Mouse (Mus musculus) MN1 (cell line): ENCODE results near the gene Creb3.
"Not testable (repeated sequence)": the region's sequence is repeated elsewhere in the genome, so short reads cannot be mapped to it uniquely, and the experiment has no call there.

ENCODE experiments used
- DNase-seq: peaks from one replicate; pipeline ENCODE4 v3.0.0-alpha.2; 2016; ENCODE audit warnings: low spot score

Creb3 gene

DNA sequence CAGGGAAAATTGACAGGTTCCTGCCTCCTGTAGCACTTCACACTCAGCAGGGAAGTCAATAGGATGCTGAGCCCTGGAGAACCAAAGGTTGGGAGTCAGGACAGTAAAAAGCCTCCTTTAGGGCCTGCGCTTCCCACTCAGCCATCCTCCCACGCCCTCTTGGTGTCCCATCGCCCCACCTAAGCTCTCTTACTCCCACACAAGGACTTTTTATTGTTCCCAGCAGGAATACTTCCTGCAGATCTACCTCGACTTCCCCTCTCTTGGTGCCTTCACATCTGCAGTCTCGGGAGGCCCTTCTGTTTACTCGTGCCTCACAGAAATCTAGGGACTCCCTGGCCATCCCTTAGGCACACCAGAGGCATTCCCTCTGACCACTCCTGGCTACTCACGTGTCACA is 21.3 kb downstream of the Creb3 start:
- no peak for DNase-seq

DNA sequence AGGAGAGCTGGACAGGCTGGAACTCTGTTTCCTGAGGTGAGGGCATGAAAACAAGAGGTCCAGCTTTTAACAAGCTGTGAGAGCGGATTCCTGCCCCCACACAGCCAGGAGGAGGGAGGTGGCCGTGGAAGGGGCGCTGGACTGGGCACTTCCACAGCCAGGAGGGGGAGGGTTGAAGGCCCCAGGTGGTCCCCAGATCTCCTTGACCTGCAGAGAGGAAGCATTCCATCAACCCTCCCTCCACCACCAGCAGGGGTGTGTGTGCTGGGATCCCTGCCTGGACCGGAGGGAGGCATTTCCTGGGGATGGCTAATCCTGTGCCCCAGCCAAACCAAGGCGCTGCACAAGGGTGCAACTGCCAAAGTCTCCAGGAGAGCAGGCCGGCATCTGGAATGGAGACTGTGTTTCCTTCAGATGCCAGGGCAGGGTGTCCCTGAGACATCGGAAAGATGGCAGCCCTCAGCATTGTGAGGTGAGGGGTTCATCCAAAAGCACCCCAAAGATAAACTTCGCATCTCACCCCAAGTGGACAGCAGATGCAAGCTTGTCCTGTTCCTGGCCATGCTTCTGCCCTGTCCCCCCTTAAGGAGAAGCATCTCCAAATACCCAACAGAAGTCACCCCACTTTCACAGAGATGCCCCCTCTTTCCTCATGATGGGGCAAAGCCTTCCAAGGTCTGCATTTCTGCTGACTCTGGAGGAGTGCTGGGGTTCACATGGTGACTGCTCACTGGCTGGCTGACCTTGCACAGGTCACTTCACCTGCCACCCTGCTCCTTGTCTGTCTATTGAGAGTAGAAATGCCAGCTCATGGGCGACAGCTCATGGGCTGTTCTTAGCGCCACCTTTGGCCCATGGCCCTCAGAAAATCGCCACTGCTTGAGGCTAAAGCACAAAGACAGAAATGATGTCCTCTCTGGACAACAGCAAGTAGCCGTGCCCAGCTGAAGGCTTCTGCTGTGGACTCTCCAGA is 22.6 kb downstream of the Creb3 start, which contains the start of gene Msmp:
Gene Msmp (minus strand): TSS at position 51 of the 973 bp plus-strand sequence.
- DNase-seq: no peak

DNA sequence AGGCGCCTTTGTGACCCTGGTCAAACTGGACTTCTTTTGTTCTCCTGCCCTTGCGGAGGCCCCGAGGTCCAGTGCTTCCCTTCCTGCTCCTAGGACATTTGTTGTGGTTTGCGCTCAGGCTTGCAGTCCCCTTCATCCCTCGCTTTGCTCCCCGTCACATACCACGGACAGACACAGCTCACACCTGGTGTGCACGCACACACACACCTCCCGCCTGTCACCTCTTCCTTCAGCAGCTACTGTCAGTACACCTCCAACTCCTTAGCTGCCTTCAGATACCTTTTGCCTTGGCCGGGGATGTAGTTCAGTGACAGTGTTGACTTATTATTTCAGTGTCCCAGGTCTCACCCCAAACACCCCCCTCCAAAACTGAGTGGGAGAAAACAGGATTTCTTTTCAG is 23.6 kb downstream of the Creb3 start:
- no peak for DNase-seq

DNA sequence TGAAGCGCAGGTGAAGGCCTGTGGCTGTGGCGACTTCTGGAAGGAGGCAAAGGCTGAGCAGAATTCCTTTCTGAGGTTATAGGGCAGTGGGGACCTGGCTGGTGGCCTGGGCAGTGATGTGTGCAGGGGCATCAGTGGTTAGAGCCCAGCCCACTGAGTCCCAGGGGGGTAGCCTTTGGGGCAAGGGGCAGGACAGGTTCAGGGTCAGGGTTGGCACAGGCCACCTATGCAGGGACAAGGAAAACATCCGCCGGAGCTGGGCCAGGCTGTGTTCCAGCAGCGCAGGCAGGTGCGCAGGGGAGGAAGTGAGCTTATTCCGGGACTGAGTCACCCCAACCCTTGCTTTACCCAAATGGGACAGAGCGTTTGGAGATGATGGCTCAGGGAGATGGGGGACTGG is 24.3 kb downstream of the Creb3 start:
- no peak for DNase-seq

DNA sequence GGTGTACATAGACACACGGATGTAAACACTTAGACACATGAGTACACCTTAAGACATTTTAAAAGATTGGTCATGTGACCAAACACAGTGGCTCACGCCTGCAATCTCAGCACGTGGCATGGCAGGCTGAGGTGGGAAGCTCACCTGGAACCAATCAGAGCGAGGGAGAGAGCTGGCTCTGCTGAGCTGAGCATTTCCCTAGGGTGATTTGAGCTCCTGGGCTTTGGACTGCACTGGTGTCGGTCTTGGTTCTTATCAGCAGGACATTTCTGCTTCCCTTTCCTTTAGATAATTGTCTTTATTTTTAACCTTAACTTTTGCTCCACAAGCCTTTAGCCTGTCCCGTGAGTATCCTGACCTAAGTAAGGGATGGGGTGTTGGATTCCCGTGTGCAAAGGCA is 25.5 kb downstream of the Creb3 start:
- no peak for DNase-seq

DNA sequence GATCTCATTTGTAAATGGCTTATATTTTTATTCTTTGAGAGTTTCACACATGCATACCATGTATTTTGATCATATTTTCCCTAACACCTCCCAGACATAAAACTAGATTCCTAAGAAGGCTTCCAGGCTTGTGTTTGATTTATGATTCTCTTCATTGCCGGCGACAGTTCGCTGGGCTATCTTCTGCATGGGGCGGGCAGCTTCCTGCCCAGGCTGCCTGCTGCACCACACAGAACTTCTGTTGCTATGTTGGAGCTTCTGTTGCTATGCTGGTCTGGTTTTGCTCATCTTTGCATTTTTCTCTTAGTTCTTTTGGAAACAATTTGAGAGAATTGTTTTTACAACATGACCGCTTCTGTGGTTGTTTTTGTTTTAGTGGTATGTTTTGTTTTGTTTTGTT is 29.4 kb downstream of the Creb3 start:
- no peak for DNase-seq

DNA sequence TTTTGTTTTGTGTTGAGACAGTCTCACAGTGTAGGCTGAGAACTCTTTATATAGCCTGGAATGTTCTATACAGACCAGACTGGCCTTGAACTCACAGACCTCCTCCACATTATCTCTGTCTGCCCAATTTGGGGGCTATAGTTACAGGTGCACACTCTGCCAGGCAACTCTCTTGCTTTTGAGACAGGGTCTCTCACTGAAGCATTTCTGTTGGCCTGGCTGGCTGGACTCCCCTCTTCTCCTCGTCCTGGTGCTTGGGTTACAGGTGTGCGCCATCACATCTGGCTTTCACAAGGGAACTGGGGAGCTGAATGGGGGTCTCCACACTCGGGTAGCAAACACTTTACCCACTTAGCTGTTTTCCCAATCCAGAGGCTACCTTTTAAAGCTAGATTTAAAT is 29.8 kb downstream of the Creb3 start:
- DNase-seq: no peak

DNA sequence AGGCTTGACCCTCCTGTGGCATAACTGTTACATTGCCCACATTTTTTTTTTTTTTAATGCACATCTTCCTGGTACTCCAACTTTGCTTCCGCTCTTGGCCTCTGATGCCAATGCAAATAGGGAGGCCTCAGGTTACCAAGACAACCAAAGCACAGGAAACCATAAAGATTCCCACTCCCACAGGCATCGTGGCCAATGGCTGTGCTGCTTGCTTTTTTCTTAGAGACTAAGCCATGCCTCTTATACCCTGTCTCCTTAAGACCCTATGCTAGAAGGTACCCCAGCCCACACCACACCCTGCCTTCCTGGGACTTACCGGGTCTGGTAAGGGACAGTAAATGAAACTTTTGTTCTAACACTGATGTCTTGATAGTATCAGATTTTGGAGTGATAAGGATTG is 31.3 kb downstream of the Creb3 start:
- no peak for DNase-seq

DNA sequence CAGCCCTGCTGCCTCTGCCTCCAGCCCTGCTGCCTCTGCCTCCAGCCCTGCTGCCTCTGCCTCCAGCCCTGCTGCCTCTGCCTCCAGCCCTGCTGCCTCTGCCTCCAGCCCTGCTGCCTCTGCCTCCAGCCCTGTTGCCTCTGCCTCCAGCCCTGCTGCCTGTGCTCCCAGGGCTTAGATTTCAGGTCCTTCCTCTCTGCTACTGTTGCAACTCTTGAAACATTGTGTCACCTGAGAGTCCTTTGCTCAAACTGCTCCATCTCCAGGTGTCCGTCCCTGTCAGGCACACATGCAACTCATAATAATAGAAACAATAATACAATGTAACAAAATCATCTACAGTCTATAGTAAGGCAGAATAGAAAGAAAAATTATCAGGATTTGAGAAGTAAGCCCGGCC is 34.5 kb downstream of the Creb3 start:
- not testable (repeated sequence) for DNase-seq

DNA sequence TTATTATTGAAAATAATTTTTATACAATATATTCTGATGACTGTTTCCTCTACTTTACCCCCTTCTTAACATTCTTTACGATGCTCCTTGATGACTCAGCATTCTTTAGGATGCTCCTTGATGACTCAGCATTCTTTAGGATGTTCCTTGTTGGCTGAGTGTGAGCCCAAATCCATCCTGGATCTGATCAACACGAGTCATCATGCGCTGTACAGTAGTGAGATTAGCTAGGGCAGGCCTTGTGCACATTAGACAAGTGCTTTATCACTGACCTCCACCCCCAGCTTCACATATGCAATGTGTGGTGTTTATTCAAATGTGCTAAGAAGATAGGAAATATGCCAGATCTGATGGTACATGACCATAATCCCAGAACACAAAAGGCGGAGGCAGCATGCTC is 36.1 kb downstream of the Creb3 start:
- DNase-seq: no peak

DNA sequence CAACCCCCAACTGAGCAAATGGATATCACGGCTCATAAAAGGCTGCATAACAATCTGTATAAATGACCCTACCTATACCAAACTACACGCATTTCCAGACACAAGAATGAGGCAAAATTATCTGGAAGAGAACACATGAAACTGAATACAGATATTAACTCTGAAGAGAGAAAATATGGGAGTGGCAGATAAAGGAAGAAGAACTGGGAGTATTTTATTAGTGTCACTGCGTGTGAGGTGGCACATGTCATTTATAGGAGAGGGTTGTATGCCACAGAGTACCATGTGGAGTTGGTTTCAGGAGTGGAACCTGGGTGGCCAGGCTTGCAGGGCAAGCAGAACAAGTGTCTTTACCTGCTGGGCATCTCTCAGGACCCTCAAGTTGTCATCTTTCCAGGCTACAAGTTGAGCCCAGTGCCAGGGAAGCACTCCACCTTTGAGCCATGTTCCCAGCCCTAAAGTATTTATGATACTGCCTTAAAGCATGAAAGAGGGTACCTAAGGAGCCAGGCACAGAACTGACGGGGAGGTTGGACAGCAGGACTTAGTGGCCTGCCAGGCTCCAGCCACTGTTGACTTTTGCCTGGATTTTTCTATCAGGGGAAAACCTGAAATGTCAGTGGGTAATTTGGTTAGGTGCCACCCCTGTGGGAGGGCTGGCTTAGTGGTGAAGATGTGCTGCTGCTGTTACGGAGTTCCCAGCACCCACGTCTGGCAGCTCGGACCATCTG is 36.7 kb downstream of the Creb3 start:
- no peak for DNase-seq

DNA sequence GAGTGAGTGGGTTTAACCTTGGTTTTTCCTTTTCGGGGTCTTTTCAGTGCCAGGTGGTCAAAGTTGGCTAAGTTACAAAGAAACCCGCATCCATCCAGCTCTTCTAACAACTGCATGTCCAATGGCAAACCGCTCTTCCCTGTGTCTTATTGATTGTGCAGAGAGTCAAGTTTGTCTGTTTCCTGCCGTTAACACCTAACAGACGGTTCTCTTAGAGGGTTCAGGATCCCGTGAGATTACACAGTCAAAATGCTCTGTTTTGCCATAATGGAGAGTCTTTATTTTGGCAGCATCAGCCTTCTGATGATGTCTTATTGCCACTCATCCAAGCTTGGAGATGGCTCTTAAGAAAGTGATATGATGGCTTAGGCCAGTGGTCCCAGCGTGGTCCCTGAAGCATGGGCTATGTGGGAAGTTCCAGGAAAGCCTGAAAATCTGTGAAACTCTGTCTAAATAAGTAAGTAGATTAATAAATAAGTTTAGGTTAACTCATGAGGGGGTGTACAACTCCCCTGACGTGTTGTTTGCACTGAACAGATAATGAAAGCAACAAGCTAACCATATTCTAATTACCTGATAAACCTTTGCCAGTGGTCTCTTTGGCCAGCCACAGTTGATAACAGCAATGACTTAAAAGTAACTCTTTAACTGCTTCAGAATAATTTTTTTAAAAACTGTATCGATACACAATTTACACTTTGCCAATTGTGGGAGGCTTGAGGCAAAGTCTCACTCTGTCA is 38.2 kb downstream of the Creb3 start:
- no peak for DNase-seq

DNA sequence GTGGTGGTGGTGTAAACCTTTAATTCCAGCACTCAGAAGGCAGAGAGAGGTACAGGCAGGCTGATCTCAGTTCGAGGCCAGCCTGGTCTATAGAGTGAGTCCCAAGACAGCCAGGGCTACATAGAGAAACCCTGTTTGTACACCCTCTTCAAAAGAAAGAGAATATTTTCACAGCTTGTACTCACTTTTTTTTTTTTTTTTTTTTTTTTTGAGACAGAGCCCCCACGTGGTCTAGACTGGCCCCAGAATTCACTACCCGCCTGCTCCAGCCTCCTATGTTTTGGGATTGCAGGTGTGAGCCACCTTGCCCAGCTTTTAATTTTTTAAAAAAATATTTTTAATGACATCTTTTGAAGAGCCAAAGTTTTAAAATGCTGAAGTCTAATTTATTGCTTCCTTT is 42.0 kb downstream of the Creb3 start:
- no peak for DNase-seq

DNA sequence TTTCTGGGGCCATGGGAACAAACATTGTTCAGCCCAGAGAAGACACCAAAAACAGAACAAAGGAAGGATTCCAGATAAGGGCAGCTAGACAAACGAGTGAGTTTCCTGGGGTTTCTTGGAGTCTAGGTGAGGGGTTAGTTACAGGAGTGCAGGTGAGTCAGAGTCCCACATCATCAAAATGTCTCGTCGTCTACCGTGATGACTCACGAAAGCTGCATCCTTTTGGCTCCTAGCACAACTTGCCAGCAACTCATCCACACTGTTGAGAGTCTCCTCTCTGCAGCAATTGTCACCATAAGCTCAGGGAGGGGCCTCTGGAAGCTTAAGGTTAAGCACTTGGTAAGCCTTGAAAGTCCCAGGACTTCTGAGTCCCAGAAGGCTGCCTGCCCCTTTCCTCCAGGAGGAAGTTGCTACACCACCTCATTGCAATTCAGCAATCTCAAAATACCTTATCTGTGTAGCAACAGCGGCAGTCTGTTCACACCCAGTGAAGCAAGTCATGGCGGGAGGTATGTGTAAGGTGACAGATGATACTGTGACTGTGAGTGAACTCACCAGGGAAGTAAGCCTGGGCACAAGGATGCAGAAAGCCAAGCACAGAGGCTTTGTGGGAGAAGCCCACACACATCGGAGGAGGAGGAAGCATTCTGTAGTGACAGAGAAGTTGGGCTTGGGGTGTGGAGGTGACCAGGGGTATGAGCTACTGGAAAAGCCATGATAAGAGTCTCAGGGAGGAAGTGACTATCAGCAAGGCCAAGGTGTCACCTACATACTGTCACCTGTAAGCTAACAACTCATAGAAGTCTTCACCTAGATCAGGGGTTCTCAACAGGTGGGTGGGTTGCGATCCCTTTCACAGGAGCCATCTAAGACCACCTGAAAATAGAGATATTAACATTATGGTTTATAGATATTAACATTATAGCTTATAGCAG is 42.9 kb downstream of the Creb3 start:
- no peak for DNase-seq

DNA sequence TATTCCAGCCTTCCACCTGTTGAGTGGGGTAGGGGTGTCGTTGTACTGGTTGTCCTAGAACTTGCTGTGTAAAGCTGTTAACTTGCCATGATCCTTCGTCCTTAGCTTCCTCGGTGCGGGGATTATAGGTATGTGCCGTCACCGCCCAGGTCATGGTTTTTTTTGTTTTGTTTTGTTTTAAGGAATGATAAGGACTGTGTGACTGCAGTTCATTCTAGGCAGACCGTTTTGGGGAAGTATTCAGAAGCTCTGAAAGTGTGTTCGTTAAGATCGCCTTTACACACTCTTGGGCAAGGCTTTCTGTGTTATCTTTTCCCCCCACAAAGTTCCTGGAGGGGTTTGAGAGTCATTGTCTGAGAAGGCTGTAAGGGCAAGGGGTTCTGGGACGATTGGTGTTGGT is 50.4 kb downstream of the Creb3 start:
- no peak for DNase-seq

DNA sequence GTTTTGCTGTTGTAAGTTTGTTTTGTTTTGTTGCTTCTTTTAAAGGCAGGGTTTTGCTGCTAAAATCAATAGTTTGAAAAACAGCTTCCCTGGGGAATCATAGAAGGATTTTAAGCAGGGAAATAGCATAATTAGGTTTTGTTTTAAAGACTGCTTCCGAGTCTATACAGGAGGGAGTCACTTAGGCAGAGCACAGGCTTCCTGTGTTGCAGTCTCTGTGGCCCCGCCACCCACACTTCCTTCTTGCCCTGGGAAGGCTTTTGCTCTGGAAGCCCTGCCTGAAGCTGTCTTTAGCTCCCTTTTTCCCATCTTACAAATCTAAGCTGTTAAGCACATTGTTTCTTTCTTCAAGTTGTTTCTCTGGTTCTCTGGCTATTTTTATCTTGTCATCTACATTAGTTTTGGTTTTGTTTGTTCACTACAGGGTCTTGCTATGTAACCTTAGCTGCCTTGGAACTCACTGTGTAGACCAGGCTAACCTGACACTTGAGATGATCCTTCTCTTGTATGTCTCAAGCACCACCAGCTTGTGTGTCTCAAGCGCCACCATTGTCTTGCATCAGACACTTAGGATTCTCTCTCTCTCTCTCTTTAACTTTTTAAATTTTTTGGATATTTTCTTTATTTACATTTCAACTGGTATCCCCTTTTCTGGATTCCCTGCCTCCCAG is 51.1 kb downstream of the Creb3 start:
- DNase-seq: no peak
